Mouse (Mus musculus): ENCODE results near the gene Rapgef1.

DNA sequence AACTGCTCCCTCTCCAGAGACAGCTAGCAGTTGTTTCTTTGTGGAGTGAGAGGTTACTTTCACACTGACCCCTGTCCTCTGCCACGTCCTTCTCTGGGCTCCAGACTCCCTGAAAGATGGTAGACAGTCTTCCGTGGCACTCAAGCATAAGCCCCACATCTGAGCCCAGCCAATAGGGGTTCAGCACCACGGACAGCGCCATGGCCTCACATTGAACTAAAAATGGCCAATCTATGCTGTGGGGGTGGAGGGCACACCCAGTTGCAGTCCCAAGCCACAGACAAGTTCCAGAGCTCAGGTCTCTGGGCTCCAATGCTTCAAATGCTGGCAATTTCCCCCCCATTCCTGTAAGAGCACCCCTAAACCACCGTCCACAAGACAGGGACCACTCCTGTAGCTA, 45.9 kb upstream of the Rapgef1 start:
- TF ChIP-seq GATA1 (IDR thresholded peaks at IDR 0.05; ENCODE audit: borderline replicate concordance, low read length) (no peak), CTCF (IDR thresholded peaks at IDR 0.05; ENCODE audit: low read depth, low read length) (no peak), TAL1 (conservative IDR thresholded peaks at IDR 0.05; ENCODE audit: low read depth, low read length) (no peak)

Data from G1E (cell line).